Mouse (Mus musculus) kidney, adult 9 months (tissue): ENCODE measurements around the gene Sesn3.
A peak's percentile ranks its signal among the peaks of the same experiment; 100 is the strongest.
"Not testable (repeated sequence)": the region's sequence is repeated elsewhere in the genome, so short reads cannot be mapped to it uniquely, and the experiment has no call there.

Experiments
- DNase-seq: peaks from one replicate; pipeline ENCODE4 v3.0.0; 2022

The Sesn3 gene

DNA sequence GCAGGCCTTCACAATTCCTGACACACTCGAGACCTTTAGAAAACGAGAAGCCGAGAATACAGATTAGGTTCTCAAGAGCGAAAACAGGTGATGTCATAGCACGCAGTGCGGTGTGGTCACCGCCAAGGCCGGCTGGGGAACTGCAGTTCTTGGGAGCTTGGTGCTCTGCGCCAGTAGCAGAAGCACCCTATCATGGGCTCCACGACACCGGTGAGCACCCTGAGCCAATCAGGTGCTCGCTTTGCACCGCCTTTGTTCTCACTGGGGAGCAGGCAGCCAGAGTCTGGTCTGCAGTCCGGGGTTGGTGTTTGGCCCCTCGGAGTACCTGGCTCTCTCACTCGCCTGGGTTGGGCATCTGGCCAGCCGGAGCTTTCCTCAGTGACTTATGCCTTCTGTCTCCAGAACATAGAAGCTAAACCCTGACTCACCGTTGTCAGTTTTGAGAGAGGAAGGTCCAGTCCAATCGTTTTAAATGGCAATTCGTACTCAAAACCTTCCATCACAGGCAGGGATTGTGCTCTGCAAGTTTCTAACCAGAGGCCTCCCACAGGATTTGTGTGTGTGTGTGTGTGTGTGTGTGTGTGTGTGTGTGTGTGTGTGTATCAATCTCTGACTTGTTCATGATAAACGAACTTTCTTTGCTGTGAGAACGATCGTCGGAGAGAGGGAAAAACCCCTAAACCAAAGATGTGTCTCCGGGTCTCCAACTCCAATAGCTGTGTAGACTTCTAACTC, at the start of gene Sesn3:
Gene Sesn3, plus strand, starts transcription at position 82 of the 735 bp plus-strand sequence.
- DNase-seq, result peak; percentile 81

DNA sequence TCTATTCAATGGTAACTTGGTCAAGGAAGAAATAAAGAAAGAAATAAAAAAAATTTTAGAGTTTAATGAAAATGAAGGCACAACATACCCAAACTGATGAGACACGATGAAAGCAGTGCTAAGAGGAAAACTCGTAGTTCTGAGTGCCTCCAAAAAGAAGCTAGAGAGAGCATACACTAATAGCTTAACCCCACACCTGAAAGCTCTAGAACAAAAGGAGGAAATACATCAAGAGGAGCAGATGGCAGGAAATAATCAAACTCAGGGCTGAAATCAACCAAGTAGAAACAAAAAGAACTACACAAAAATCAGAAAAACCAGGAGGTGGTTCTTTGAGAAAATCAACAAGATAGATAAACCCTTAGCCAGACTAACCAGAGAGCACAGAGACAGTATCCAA, 47.8 kb upstream of the Sesn3 start:
- not testable (repeated sequence) for DNase-seq

DNA sequence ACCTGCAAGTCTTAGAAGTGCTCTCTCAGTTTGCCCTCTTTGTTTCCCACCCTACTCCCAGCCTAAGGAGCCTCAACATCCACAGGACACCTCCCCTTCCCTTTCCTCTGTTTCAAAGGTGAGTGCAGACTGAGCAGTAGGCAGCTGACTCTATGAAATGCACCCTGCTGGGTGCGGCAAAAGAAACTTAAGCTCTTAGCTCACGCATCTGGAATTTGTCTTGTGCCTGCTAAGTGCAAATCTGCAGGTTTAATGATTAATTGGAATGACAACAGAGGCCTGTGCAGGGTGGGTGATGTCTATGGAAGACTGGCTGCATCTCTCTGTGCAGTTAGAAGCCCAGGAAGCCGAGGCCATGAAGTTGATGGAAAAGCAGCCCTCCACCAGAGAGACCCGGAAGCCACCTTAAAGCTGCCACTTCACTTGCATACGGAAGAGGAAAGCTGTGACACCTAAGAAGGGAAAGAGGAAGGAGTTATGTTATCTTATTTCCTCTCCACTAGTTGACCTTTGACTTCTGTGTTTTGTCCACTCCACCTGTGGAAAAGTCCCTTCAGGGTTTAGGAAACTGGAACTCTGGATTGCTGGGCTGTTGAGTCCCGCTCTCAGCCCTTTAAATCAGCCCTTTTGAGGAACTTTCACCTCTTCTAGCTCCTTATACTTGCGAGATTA, 41.0 kb upstream of the Sesn3 start:
- DNase-seq, result peak; percentile 68

DNA sequence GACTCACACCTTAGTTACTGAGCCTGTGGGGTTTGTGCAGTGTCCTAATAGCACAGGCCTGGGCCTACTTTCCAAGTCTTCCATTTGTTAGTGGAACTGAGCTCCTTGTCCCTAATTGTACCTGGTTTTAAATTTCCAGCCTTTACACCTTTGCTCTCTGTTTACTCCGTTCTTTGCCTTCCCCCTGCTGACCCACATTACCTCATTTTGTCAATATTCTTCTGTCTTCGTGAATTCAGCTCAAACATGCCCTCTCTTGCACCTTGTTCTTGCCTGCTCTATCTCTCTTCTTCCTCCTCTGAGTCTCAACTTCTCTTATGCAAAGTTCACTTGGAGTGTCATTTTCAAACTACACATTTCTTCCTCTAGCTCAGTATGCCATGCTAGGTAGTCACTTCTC, 39.6 kb upstream of the Sesn3 start:
- DNase-seq, result no peak

DNA sequence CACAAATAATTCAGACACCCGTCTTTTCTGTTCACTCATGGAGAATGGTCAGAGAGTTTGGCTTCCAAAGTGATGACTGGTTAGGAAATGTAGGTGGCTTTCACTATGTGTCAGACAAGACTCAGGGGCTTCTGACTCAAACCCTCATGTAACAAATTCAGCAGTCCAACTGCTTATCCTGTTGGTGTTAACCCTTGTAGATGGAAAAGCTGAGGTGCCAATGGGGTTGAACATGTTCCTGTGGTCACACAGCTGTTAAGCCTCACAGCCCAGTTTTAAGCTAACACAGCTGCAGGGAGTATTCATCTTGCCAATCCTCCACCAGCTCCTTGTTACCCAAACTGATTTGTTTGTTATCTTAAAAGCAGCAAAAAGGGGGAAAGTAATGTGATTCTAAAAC, 33.9 kb upstream of the Sesn3 start:
- not testable (repeated sequence) for DNase-seq

DNA sequence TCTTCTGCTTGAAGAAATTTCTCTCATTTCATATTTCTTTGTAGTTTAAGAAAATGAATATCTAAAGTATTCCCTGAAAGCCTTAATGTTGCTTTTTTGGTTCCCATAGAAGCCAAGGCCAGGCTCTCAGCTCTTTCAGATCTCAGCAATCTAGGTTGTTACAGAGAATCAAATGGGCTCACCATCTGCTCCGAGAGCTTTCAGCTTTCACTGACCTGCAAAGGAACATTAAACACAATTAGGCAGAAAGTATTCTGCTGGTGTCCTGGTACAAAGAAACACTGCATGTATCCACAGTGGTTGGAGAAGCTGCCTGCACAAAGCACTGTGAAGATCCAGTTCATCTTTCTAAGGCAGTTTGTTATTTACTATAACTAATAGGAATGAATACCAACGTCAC, 32.6 kb upstream of the Sesn3 start:
- DNase-seq, result no peak

DNA sequence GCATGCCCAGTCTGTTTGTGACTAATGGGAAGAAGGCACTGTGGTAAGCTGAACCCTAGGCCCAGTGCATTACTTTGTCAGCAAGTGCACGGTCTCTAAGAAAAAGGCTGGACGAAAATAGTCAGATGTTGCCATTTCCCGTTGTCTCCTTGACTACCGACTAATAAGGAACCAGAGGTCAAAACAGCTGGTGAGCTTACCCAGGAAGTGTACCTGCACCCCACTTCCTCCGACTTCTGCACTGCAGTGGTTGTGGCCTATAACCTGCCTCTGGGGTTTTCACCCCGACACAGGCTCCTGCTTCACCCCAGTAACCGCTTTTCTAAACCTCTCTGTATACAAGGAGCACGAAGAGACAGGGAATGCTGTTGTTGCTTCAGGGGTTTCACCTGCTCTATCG, 30.3 kb upstream of the Sesn3 start:
- peak; percentile 8 for DNase-seq

DNA sequence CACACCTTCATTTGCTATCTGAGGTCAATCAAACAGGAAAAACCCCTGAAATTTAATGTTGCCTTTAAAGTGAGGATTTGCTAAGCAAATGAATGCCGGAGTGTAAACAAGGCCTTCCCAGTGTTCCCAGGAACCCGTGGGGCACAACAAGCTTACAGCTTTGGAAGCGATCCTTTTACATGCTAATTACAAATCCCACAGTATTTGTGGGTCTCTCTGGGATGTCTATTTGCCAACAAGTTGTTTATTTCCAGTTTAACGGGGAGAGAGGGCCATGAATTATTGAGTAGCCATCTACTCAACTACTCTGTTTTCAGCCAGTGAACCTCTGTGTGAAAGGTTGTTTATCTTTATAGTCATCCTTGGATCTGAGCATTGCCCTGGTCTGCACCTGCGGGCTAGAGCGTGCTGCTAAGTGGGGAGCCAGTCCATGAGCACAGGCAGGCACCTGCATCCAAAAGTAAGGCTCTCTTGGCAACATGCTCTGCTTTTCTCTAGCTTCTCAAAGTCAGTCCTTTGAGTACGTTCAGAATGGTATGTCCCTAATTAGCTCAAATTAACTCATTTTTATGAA, 29.8 kb upstream of the Sesn3 start:
- DNase-seq, result peak; percentile 5

DNA sequence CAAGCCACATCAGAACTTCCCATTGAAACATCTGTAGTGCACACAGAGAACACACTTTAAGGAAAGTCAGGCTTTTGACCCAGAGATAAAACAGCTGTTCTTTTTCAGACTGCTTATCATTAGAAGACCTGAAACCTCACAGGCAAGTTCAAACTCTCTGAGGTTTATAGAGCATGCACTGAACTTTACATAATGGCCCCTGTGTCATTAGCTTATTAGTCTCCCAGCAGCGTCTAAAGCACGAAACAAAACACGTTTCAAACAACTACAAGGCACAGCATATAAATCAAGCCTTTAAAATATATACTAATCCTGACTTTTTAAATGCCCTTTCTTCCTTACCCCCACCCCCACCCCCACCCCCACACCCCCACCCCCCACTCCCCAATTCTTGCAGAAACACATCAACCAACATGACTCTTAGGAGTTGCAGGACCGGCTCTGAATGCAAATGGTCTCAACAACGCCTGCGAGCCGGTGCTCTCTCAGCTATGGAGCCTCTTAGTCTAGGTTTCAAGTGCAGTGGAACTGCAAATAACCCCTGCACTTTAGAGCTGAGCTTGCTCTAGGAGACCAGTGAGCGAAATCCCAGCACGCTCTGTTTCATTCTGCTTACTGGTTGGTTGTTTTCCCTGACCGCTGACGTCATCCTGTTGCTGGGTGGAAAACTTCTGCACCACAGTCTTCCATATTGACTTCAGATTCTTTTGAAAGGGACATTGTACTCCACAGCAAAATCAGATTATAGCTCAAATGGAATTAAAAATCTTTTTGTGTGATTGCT, 28.7 kb upstream of the Sesn3 start:
- DNase-seq, result peak; percentile 59

DNA sequence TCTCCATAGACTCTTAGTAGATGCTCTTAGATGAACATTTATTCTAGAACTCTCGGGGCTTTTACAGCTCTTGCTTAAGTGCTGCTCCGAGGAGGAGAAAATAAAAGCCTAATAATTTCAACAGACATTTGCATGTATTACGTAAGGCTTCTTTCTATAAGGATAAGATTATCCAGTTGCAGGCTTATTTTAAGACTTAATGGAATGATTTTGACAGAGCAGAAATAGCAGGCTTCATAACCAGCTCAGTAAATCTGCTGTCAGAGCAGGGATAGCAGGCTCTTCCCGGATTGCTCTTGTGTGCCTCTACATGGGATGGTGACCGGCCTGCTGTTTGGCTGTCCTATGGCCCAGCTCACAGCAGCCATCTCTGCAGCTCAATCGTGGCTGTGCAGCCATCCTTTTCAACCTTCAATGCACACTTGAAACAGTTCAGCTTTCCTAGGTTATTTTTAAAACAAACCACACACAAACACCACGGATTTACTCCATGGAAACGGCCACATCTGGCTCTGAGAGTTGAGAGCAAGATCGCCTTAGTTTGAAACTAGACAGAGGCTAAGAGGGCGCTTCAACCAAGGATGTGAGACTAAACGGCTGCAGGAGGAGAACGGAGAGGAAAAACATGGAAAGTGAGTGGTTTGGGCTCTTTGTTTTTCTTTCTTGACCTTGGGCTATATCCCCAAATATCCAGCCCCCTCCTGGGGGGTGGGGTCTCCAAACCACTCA, 27.2 kb upstream of the Sesn3 start:
- DNase-seq, result no peak

DNA sequence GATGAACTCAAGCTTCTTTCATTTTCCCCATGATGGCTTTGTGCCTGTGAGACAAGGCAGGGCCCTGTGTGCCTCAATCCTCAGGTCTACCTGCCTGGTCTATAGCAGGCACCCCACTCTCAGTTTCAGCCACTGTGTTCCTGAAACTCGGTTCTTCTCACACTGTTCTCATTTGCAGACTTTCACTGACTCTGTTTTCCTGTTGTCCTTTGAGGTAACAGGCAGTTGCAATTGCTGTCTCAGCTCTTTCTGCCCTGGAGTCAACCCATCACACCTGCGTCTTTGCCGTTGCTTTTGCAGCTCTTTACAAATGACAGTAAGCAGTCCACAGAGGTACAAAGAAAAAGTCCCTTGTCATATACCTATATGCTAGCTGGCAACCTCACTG, 26.7 kb upstream of the Sesn3 start:
- no peak for DNase-seq

DNA sequence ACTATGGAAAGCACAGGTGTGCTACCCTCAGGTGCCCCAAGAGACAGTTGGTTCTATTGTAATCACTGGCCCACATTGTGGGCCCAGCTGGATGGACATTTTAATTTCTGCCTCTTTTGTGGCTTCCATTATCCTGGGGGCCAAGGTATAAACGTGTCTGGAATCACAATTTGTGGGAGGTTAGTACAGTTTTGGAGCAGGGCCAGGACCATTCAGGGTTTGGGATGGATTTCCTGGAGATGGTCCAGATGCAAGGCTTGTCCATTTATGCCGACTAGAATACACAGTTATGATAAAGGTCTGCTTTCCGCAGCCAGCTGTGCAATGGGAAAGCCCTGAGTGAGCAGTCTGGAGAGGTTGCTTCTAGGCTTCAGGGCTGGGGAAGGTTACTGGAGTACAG, 13.7 kb upstream of the Sesn3 start:
- DNase-seq, result no peak

DNA sequence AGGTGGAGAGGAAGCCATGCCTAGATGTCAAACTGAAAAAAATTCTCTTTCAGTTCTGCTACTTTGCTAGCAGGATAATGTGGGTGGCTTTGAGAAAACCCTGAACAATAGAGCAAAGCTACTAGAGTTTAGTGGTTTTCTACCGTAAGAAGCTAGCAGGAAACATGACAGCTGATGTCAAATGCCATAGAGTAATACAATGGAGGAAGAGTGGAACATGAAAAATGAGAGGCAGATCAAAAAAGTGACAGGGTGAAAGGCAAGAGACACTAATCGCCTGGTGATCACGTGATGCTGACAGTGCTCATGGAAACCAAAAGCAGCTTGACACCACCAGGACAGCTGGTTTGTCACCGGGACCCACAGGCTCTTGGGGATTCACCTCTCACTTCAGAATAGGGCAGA, 12.3 kb upstream of the Sesn3 start:
- no peak for DNase-seq

DNA sequence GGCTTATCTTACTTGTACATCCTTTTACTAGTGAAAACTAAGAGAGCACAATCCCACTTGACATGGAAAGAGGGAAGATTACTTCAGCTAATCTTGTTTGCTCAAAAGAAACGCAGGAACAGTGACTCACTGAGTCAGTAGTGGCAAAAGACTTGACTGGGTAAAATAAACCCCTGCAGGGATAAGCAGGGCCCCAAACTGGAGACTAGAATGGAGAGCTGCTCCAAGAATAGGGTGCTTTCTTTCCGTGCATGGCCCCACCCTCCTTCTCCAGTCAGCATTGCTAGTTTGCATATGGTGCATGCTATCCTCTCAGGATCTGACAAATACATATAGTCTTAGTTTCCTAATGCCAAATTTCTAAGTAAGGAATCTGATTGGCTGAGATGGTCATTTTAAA, 8.4 kb upstream of the Sesn3 start:
- DNase-seq, result no peak

DNA sequence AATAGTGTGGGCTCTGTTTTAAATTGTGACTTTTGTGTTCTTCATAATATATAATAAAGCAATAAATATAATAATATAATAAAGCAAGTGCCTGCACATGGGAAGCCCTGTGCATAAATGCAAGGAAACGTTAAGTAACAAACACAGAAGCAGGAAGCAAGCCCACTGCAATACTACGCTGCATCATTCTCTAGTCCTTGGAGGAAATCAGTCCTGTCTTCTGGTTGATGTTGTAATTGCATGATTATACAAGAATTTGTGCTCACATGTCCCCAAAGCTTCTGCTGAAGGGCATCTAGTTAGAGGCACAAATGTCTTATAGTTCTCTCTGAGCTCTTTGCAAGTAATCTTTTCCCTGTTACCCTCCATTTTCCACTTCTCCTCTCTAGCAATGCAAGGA, 6.3 kb upstream of the Sesn3 start:
- DNase-seq, result no peak

DNA sequence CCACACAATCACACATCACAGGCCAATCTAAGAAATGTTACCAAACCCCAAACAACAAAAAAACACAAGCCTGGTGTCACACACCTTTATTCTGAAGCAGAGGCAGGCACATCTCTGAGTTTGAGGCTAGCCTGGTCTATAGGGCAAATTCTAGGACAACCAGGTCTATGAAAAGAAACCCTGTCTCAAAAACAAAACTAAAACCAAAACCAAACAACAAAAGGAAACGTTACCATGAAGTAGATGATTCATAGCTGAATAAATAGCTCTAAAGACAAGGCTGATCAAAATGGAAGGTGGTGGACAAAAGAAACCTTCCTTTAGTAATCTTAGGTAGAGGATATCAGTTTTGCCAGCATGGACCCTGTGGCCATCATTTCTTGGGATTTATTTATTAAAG, 1.9 kb upstream of the Sesn3 start:
- DNase-seq, result no peak

DNA sequence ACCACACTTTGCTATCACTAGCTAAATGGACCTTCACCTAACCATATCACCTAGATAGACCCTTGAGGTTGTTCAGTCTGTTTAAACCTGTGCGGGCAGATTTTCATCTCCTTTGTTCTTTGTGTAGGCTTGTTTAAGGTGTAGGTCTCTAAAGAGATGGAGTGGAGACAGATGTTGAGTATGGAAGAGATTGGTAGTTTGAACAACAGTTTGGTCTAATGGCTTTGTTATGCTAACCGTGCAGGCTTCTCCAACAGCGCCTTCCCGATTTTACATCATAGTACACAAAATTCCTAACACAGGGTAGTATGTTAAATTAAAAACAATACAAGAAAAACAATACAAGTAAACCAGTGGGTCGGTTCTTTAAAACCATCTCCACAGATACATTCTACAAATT, 281 bp upstream of the Sesn3 start:
- no peak for DNase-seq

DNA sequence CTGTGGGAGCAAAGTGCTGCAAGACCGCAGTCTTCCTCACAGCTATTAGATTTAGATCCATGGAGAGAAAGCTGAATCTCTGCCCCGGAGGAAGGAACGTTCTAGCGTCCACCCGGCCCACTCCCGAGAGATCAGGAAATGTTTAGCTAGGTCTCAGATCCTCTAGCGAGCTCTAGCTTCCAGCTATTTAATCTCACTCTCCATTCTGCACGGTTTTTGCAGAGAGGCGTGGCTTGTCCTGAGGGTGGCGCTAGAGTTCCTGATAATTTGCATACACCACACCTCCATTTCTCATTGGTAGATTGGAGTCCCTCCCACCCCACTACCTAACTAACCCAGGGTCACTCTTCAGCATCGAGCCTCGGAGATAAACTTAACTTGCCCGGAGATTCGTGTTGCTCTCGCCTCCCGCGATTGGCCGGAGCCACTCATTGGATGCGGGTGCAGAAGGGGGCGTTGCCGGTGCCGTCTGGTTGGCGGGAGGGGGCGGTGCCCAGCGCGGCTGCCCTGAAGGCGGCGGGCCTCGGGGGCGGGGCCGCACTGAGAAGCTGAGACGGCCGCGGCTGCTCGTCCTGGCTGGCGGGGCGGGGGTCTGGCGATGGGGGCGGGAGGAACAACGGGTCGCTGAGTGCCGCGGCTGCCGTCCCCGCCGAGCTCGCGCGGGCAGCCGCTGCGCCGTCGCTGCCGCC, 1.1 kb downstream of the Sesn3 start:
- DNase-seq, result peak; percentile 100

DNA sequence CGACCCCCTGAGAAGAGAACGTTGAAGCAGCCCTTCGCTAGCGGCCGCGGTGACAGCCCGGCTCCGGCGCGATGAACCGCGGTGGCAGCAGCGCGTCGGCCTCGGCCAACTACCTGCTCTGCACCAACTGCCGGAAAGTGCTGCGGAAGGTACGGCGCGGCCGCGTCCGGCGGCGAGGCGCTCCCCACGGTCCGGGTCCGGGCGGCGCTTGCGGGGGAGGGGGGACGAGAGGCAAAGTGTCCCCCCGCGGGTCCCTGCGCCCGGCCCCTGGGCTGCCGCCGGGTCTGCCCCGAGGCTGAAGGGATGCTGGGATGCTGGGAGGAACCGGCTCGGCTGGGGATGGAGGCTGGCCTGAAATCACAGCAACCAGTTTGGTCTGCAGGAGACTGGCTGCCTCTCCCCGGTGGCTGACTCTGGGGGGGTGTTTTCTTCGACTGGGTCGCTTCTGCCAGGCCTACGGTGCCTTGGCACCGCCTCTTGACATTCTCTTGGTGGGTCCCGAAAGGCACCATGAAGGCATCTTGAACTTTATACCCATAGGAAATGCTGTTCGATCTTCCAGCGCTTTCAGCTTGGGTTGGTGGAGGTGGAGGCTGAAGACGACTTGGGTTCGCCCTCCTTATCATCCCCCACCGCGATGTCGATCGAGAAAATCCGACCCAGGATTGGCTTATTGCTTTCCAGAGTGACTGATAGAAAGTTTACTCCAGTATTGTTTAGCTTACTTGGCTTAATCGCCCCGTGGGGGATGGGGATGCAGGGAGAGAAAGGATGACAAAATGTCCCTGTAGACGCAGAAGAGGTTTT, 1.8 kb downstream of the Sesn3 start:
- DNase-seq, result peak; percentile 42

DNA sequence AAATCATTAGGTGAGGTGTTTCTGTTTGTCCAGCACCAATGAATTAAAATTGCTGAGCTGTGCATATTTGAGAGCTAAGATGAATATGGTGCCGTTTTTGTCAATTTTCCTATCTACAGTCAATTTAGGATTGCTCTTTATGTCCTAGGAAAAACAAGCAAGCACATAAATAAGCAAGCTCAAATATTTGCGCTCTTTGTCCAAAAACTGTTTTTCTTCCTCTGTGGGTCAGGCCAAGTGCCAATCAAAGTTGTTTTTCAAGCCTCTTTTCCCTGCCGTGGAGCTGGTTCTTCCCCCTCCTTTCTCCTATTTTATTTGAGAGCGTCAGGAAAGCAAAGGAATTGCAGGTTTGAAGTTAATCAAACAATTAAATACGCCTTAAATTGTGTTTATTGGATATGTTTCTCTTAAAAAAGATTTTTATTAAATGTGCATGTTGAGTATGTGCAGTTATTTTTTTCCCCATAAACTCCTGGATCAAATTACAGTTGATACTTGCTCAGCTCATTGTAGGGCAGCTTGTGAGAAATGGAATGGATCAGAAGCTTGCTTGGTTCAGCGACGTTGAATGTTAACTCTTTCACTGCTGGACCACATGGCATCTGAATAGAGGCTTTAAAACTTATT, 2.6 kb downstream of the Sesn3 start:
- DNase-seq, result peak; percentile 28

DNA sequence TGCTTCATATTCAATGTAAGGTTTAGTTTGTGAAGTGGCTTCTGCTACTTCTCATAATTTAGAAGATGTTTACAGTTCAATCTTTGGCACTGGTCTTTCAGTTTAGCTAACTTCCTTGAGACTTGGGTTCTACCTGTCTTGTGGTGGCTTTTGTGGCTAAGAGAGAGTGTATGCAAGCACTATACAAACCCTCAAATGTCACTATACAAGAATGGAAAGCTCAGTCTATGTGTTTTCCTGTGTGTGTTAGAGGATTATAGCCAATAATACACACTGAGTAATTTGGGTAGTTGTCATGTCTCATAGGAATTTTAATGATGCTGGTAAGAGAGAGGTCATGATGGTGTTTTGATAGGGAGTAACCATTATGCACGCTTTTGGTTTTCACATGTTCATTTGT, 5.8 kb downstream of the Sesn3 start:
- DNase-seq, result no peak
